Mouse (Mus musculus): ENCODE results near the gene Pex26. TPM values are rescaled to one million over a fixed set of nuclear protein-coding genes. Genes with fewer than 3 reads are reported as not detected.

The Pex26 gene
- total and polyA plus RNA-seq, 3 experiments = 2.8 to 3.3 (median 3.2) TPM

DNA sequence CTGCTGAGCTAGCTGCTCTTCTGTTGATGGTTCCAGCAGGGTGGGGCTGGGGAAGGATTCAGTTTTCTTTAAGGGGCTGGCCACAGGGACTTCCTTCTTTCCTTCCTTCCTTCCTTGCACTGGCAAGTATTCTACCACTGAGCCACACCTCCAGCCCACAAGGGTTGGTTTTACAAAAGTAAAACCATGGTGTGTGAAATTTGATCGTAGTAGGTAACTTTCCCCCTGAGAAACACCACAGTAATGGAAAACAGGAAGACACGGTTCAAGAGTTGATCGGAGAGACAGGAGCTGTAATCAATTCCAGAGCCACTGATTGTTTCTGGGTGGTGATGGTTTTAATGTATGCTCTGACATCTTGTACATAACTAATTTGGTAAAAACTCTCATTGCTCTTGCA, 34.0 kb upstream of the Pex26 start:
- no peak overlapping the region for H3K4me3 ChIP-seq (replicated peaks in 1 of 3; ENCODE audit: low read depth in 2 of 3, low read length in 2 of 3, poor library complexity in 1 of 3)
- no peak for DNase-seq (ENCODE audit: extremely low read depth)
- H3K4me2 ChIP-seq (ENCODE audit: insufficient read depth, low read depth, poor library complexity, severe bottlenecking) = no peak overlapping the region
- peaks cover 3% of the 10 kb centered on the region for H3K9me3 ChIP-seq (replicated peaks; ENCODE audit: low read length)
- H3K9ac ChIP-seq (ENCODE audit: insufficient read depth, low read depth) = no peak overlapping the region
- dilution Hi-C loops (cut with MboI; ENCODE audit: extremely low pct_ligation_motif_present, extremely low pct_unique_long_range_greater_than_20kb, low sequenced_read_pairs) (no loop called here), in situ Hi-C loops (cut with MboI; ENCODE audit: low pct_ligation_motif_present, low pct_unique_long_range_greater_than_20kb, low sequenced_read_pairs) (no loop called here)
- TF ChIP-seq CHD1 (IDR thresholded peaks at IDR 0.05; ENCODE audit: low read depth, low read length) (no peak), BHLHE40 (IDR thresholded peaks at IDR 0.05; ENCODE audit: low read depth, low read length) (0 out of 2 replicates have a peak, but pooled peaks have one; percentile 9), MAZ (IDR thresholded peaks at IDR 0.05; ENCODE audit: low read depth, low read length) (no peak), USF2 (conservative IDR thresholded peaks at IDR 0.05; ENCODE audit: low read depth, low read length) (no peak), PAX5 (IDR thresholded peaks at IDR 0.05; ENCODE audit: low read length) (no peak), ELF1 (IDR thresholded peaks at IDR 0.05; ENCODE audit: low read depth, low read length) (0 out of 2 replicates have a peak, but pooled peaks have one; percentile 30), RAD21 (IDR thresholded peaks at IDR 0.05; ENCODE audit: low read depth, low read length) (no peak), CHD2 (IDR thresholded peaks at IDR 0.05; ENCODE audit: low read length) (no peak), CTCF (conservative IDR thresholded peaks at IDR 0.05 in 1 of 2, IDR thresholded peaks at IDR 0.05 in 1 of 2; ENCODE audit: low read depth in 2 of 2, low read length in 2 of 2) (no peak), EP300 (IDR thresholded peaks at IDR 0.05; ENCODE audit: low read length) (no peak), ETS1 (conservative IDR thresholded peaks at IDR 0.05; ENCODE audit: low read depth, low read length) (no peak), UBTF (IDR thresholded peaks at IDR 0.05; ENCODE audit: low read depth, low read length) (no peak), ZMIZ1 (IDR thresholded peaks at IDR 0.05; ENCODE audit: low read depth, low read length) (no peak), TBP (conservative IDR thresholded peaks at IDR 0.05; ENCODE audit: low read depth, low read length) (no peak), RCOR1 (conservative IDR thresholded peaks at IDR 0.05; ENCODE audit: low read depth, low read length) (no peak)
- peaks cover 0 to 8% of the 10 kb centered on the region in 2 experiments; a peak in 2 of 4 replicates for H3K4me1 ChIP-seq (ENCODE audit: control insufficient read depth in 1 of 2, insufficient read depth in 2 of 2)
- H3K27me3 ChIP-seq (replicated peaks) = no peaks in the 10 kb centered on the region
- no peaks in the 10 kb centered on the region for H3K79me2 ChIP-seq (replicated peaks; ENCODE audit: control insufficient read depth, extremely low read depth, insufficient read depth, poor library complexity, severe bottlenecking)
- H3K27ac ChIP-seq (ENCODE audit: insufficient read depth, low read depth) = no peak overlapping the region
- no peaks in the 10 kb centered on the region for H3K36me3 ChIP-seq (replicated peaks in 1 of 2; ENCODE audit: control insufficient read depth in 1 of 2, insufficient read depth in 1 of 2, low read length in 1 of 2)

DNA sequence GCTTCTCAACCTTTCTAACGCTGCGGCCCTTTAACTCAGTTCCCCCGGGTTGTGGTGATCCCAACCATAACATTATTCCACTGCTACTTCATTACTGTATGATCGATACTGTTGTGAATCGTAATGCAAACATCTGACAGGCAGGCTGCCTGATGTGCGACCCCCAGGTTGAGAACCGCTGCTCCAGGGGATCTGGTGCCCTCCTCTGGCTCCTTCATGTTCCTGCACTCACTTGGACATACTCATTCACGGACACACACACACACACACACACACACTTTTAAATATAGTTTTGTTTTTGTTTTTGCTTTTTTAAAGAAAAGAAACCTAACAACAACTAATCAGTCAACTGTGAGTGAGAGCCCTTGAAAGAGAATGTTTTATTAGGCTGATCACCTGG, 33.3 kb upstream of the Pex26 start:
- H3K4me2 ChIP-seq (ENCODE audit: insufficient read depth, low read depth, poor library complexity, severe bottlenecking) = no peak overlapping the region
- H3K27me3 ChIP-seq (replicated peaks) = no peaks in the 10 kb centered on the region
- in situ Hi-C loops (cut with MboI; ENCODE audit: low pct_ligation_motif_present, low pct_unique_long_range_greater_than_20kb, low sequenced_read_pairs) = no loop called here
- peaks cover 3% of the 10 kb centered on the region for H3K9me3 ChIP-seq (replicated peaks; ENCODE audit: low read length)
- H3K36me3 ChIP-seq (replicated peaks in 1 of 2; ENCODE audit: control insufficient read depth in 1 of 2, insufficient read depth in 1 of 2, low read length in 1 of 2) = no peaks in the 10 kb centered on the region
- dilution Hi-C loops (cut with MboI; ENCODE audit: extremely low pct_ligation_motif_present, extremely low pct_unique_long_range_greater_than_20kb, low sequenced_read_pairs) = no loop called here
- H3K27ac ChIP-seq (ENCODE audit: insufficient read depth, low read depth) = no peak overlapping the region
- no peak overlapping the region for H3K9ac ChIP-seq (ENCODE audit: insufficient read depth, low read depth)
- no peak for DNase-seq (ENCODE audit: extremely low read depth)
- TF ChIP-seq MXI1 (IDR thresholded peaks at IDR 0.05; ENCODE audit: low read depth, low read length) (no peak), PAX5 (IDR thresholded peaks at IDR 0.05; ENCODE audit: low read length) (no peak), TBP (conservative IDR thresholded peaks at IDR 0.05; ENCODE audit: low read depth, low read length) (no peak), MYC (IDR thresholded peaks at IDR 0.05; ENCODE audit: low read depth, low read length) (no peak), MAX (IDR thresholded peaks at IDR 0.05; ENCODE audit: low read length) (no peak), NRF1 (IDR thresholded peaks at IDR 0.05; ENCODE audit: low read depth, low read length) (no peak), JUND (conservative IDR thresholded peaks at IDR 0.05; ENCODE audit: low read depth, low read length) (no peak), UBTF (IDR thresholded peaks at IDR 0.05; ENCODE audit: low read depth, low read length) (no peak), CHD1 (IDR thresholded peaks at IDR 0.05; ENCODE audit: low read depth, low read length) (no peak), HCFC1 (IDR thresholded peaks at IDR 0.05; ENCODE audit: low read depth, low read length) (no peak), NELFE (IDR thresholded peaks at IDR 0.05; ENCODE audit: low read depth, low read length) (no peak), CTCF (conservative IDR thresholded peaks at IDR 0.05 in 1 of 2, IDR thresholded peaks at IDR 0.05 in 1 of 2; ENCODE audit: low read depth in 2 of 2, low read length in 2 of 2) (peak in 1 of 2 experiments; percentile 14; a peak in 1 of 4 replicates), POLR2AphosphoS2 (IDR thresholded peaks at IDR 0.05; ENCODE audit: low read depth, low read length) (no peak), GABPA (IDR thresholded peaks at IDR 0.05; ENCODE audit: insufficient replicate concordance, low read depth, low read length) (no peak), ETS1 (conservative IDR thresholded peaks at IDR 0.05; ENCODE audit: low read depth, low read length) (no peak), IRF4 (IDR thresholded peaks at IDR 0.05; ENCODE audit: low read depth, low read length) (no peak), SMC3 (IDR thresholded peaks at IDR 0.05; ENCODE audit: low read depth, low read length) (peak; percentile 8; the same call in 1 of the 2 replicates)
- H3K4me3 ChIP-seq (replicated peaks in 1 of 3; ENCODE audit: low read depth in 2 of 3, low read length in 2 of 3, poor library complexity in 1 of 3) = no peak overlapping the region
- H3K79me2 ChIP-seq (replicated peaks; ENCODE audit: control insufficient read depth, extremely low read depth, insufficient read depth, poor library complexity, severe bottlenecking) = no peaks in the 10 kb centered on the region
- peaks cover 0 to 8% of the 10 kb centered on the region in 2 experiments; a peak in 2 of 4 replicates for H3K4me1 ChIP-seq (ENCODE audit: control insufficient read depth in 1 of 2, insufficient read depth in 2 of 2)
